10 mouse cellular contexts compared by ENCODE assay signal in the genomic region with DNA sequence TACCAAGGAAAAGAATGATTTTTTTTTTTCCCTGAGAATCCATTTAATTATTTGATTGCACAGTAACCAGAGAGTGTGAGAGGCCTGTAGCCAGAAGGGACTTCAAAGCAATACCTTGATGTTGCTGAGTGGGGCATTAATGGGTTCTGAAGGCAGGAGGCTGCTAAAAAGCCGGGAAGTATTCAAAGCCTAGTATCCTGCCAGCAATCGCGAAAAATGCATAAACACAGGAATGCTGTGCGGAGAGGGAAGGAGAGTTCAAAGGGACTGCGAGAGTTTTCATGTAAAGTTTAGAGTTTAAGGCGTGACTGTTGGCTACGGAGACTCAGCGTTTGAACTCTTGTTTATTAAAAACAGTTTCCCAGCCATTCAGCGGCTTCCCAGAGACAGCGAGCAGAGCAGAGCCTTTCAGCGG. TPM values are rescaled to one million over a fixed set of nuclear protein-coding genes. Genes with fewer than 3 reads are reported as not detected.
A peak's percentile ranks its signal among the peaks of the same experiment; 100 is the strongest.
DNase-seq lines count a peak whose midpoint lies in the region; ATAC-seq and TF ChIP-seq lines count a peak whose summit lies in the region.
"Had no signal": no experiment of that assay in that cellular context is flagged by ENCODE, and none has a peak within 500 bp of the region (broad histone marks: within the 10 kb centered on the region; RNA-seq: fewer than 3 reads in every experiment).

No protein-coding gene starts in this region.

- TF ChIP-seq EP300 in lung, postnatal 0 days (IDR thresholded peaks at IDR 0.05) = no peak

- no peak overlapping the region for H3K9ac ChIP-seq in kidney, postnatal 0 days (ENCODE audit: low read depth, low read length)
- no peak overlapping the region for H3K9ac ChIP-seq in forebrain, embryonic 16.5 days (replicated peaks; ENCODE audit: low read depth, low read length)
- no peak overlapping the region for H3K9ac ChIP-seq in lung, postnatal 0 days (replicated peaks; ENCODE audit: low read depth)
- H3K9ac ChIP-seq in stomach, embryonic 16.5 days (ENCODE audit: low read length) = no peak overlapping the region

- no peaks in the 10 kb centered on the region for H3K27me3 ChIP-seq in kidney, postnatal 0 days (ENCODE audit: insufficient read depth, low read length)
- no peaks in the 10 kb centered on the region for H3K27me3 ChIP-seq in forebrain, embryonic 16.5 days (replicated peaks; ENCODE audit: control insufficient read depth, insufficient read depth, low read length)
- no peaks in the 10 kb centered on the region for H3K27me3 ChIP-seq in lung, postnatal 0 days (replicated peaks; ENCODE audit: insufficient read depth, low read length)
- H3K27me3 ChIP-seq in stomach, embryonic 16.5 days (ENCODE audit: control insufficient read depth, insufficient read depth, low read length) = no peaks in the 10 kb centered on the region

- H3K9me3 ChIP-seq in kidney, postnatal 0 days (replicated peaks; ENCODE audit: low read length) = no peaks in the 10 kb centered on the region
- H3K9me3 ChIP-seq in forebrain, embryonic 16.5 days (ENCODE audit: control insufficient read depth, low read length) = no peaks in the 10 kb centered on the region
- H3K9me3 ChIP-seq in lung, postnatal 0 days (ENCODE audit: low read length) = no peaks in the 10 kb centered on the region
- H3K9me3 ChIP-seq in stomach, embryonic 16.5 days (replicated peaks; ENCODE audit: control insufficient read depth, low read length) = no peaks in the 10 kb centered on the region

- H3K36me3 ChIP-seq in kidney, postnatal 0 days (ENCODE audit: insufficient read depth, low read length) = no peaks in the 10 kb centered on the region
- H3K36me3 ChIP-seq in forebrain, embryonic 16.5 days (ENCODE audit: control insufficient read depth, insufficient read depth) = no peaks in the 10 kb centered on the region
- no peaks in the 10 kb centered on the region for H3K36me3 ChIP-seq in lung, postnatal 0 days (ENCODE audit: insufficient read depth, low read length)
- no peaks in the 10 kb centered on the region for H3K36me3 ChIP-seq in stomach, embryonic 16.5 days (ENCODE audit: control insufficient read depth, insufficient read depth, low read length)

- 3% methylated on average over 11 of the region's 11 CpGs for WGBS in kidney, postnatal 0 days
- 2% methylated on average over 11 of the region's 11 CpGs for WGBS in forebrain, embryonic 16.5 days
- WGBS in lung, postnatal 0 days = 7% methylated on average over 11 of the region's 11 CpGs
- WGBS in stomach, embryonic 16.5 days = 5% methylated on average over 11 of the region's 11 CpGs

- DNase-seq in kidney, postnatal 0 days (ENCODE audit: low spot score) = peak; percentile 83
- no peak for DNase-seq in kidney, postnatal 14 days
- DNase-seq in lung, postnatal 0 days (ENCODE audit: low spot score) = peak; percentile 76
- DNase-seq in thymus, postnatal 0 days (ENCODE audit: low spot score) = no peak
- no peak for DNase-seq in ovary, postnatal 10 days (ENCODE audit: low spot score)
- no peak for DNase-seq in ovary, adult 18-20 months (ENCODE audit: low spot score)
- DNase-seq: gastrocnemius, postnatal 10 days had no signal

- no peak overlapping the region for H3K27ac ChIP-seq in kidney, postnatal 0 days
- no peak overlapping the region for H3K27ac ChIP-seq in forebrain, embryonic 16.5 days (ENCODE audit: low read length)
- no peak overlapping the region; the same call in 1 of the 2 replicates for H3K27ac ChIP-seq in lung, postnatal 0 days (ENCODE audit: low read length)
- H3K27ac ChIP-seq in stomach, embryonic 16.5 days (ENCODE audit: low read length) = 0 out of 2 replicates have a peak overlapping the region, but pooled peaks have one; percentile 34
- H3K27ac ChIP-seq: layer of hippocampus, adult 2 months had no signal

- no peak overlapping the region for H3K4me3 ChIP-seq in kidney, postnatal 0 days (replicated peaks; ENCODE audit: low read depth, low read length)
- H3K4me3 ChIP-seq in forebrain, embryonic 16.5 days (replicated peaks; ENCODE audit: low read length) = no peak overlapping the region
- no peak overlapping the region for H3K4me3 ChIP-seq in lung, postnatal 0 days (ENCODE audit: low read depth, low read length)
- no peak overlapping the region; the same call in 1 of the 2 replicates for H3K4me3 ChIP-seq in stomach, embryonic 16.5 days (replicated peaks; ENCODE audit: low read length)
- H3K4me3 ChIP-seq: layer of hippocampus, adult 2 months had no signal

- no peak for ATAC-seq in kidney, postnatal 0 days (replicated peaks; ENCODE audit: low FRiP score, low read depth)
- no peak for ATAC-seq in forebrain, embryonic 16.5 days
- ATAC-seq in lung, postnatal 0 days = peak; percentile 28; the same call in 1 of the 2 replicates
- no peak for ATAC-seq in stomach, embryonic 16.5 days (ENCODE audit: insufficient read depth, low FRiP score)

- H3K4me1 ChIP-seq in kidney, postnatal 0 days (replicated peaks; ENCODE audit: insufficient read depth, low read length) = no peaks in the 10 kb centered on the region; the same call in 1 of the 2 replicates
- peaks cover 7% of the 10 kb centered on the region for H3K4me1 ChIP-seq in forebrain, embryonic 16.5 days (replicated peaks; ENCODE audit: control insufficient read depth, insufficient read depth, low read length)
- peaks cover 8% of the 10 kb centered on the region; the same call in 1 of the 2 replicates for H3K4me1 ChIP-seq in lung, postnatal 0 days (ENCODE audit: insufficient read depth, low read depth, low read length)
- peaks cover 5% of the 10 kb centered on the region; the same call in 1 of the 2 replicates for H3K4me1 ChIP-seq in stomach, embryonic 16.5 days (ENCODE audit: control insufficient read depth, insufficient read depth, low read length)

- no peak for TF ChIP-seq CTCF in kidney, postnatal 0 days (IDR thresholded peaks at IDR 0.05; ENCODE audit: low read depth)
- no peak for TF ChIP-seq CTCF in lung, postnatal 0 days (IDR thresholded peaks at IDR 0.05)

- H3K4me2 ChIP-seq in kidney, postnatal 0 days (ENCODE audit: low read length) = peak overlapping the region; percentile 25; the same call in 1 of the 2 replicates
- peak overlapping the region; percentile 23; the same call in 1 of the 2 replicates for H3K4me2 ChIP-seq in forebrain, embryonic 16.5 days (ENCODE audit: low read length)
- no peak overlapping the region; the same call in 1 of the 2 replicates for H3K4me2 ChIP-seq in lung, postnatal 0 days (replicated peaks; ENCODE audit: low read depth, low read length)
- H3K4me2 ChIP-seq in stomach, embryonic 16.5 days (ENCODE audit: low read depth, low read length) = peak overlapping the region; percentile 33; the same call in 1 of the 2 replicates

RNA-seq across cellular contexts. Expression of gene Axin2, which starts 41.5 kb away (rescaled TPM):
- 5.3 and 5.8 TPM in 2 replicates for polyA plus RNA-seq in kidney, postnatal 0 days (2015; fragmentation: Nextera tagmentation; extraction: Ambion mirVana)
- polyA plus RNA-seq in forebrain, embryonic 16.5 days (2015; fragmentation: Nextera tagmentation; extraction: Ambion mirVana) = 5.9 and 8.4 TPM in 2 replicates
- 10.4 and 11.0 TPM in 2 replicates for polyA plus RNA-seq in lung, postnatal 0 days (2015; fragmentation: Nextera tagmentation; extraction: Ambion mirVana)
- polyA plus RNA-seq in stomach, embryonic 16.5 days (2015; fragmentation: Nextera tagmentation; extraction: Ambion mirVana) = 2.4 and 2.8 TPM in 2 replicates
- 3.6 TPM in 2 replicates for polyA plus RNA-seq in thymus, postnatal 0 days (2015; fragmentation: Nextera tagmentation; extraction: Ambion mirVana)

Comparison
In these comparisons a context has a peak if more than half of its experiments do, and no peak if none do; other contexts are left out.
1. DNase-seq: peak in kidney, postnatal 0 days (single experiment) and lung, postnatal 0 days (single experiment); none in kidney, postnatal 14 days (single experiment), thymus, postnatal 0 days (single experiment), ovary, postnatal 10 days (single experiment) and ovary, adult 18-20 months (single experiment).